Mouse (Mus musculus) stomach, embryonic 16.5 days (tissue): ENCODE measurements around the gene Tedc1. TPM values are rescaled to one million over a fixed set of nuclear protein-coding genes. Genes with fewer than 3 reads are reported as not detected.
A peak's percentile ranks its signal among the peaks of the same experiment; 100 is the strongest.

Experiments used
- ATAC-seq: fragments of 200-750 bp; cut with Nextera tagmentation; 2 replicates; pipeline ENCODE4 v1.8.0; 2017; ENCODE audit warnings: moderate number of reproducible peaks, moderate TSS enrichment; ENCODE audit not compliant: insufficient read depth, low FRiP score
- H3K27ac ChIP-seq: fragments of 300-500 bp; sonication (generic); 2 replicates; pipeline ENCODE4 v1.5.1; 2014; ENCODE audit warnings: low read length
- H3K27me3 ChIP-seq: fragments of 300-500 bp; sonication (generic); 2 replicates; pipeline ENCODE4 v1.6.1; 2014; ENCODE audit warnings: low read length, control low read depth, mixed read lengths; ENCODE audit not compliant: control insufficient read depth, insufficient read depth
- H3K36me3 ChIP-seq: fragments of 300-500 bp; sonication (generic); 2 replicates; pipeline ENCODE4 v1.6.1; 2014; ENCODE audit warnings: low read length; ENCODE audit not compliant: control insufficient read depth, insufficient read depth
- H3K4me1 ChIP-seq: fragments of 300-500 bp; sonication (generic); 2 replicates; pipeline ENCODE4 v1.6.1; 2014; ENCODE audit warnings: low read length, control low read depth, mixed read lengths; ENCODE audit not compliant: control insufficient read depth, insufficient read depth
- H3K4me2 ChIP-seq: fragments of 300-500 bp; sonication (generic); 2 replicates; pipeline ENCODE4 v1.6.1; 2014; ENCODE audit warnings: low read depth, low read length, mixed read lengths
- H3K4me3 ChIP-seq: fragments of 300-500 bp; sonication (generic); replicated peaks from 2 replicates; pipeline ENCODE4 v1.5.1; 2014; ENCODE audit warnings: mild to moderate bottlenecking, low read length
- H3K9ac ChIP-seq: fragments of 300-500 bp; sonication (generic); 2 replicates; pipeline ENCODE4 v1.6.1; 2014; ENCODE audit warnings: low read length
- H3K9me3 ChIP-seq: fragments of 300-500 bp; sonication (generic); replicated peaks from 2 replicates; pipeline ENCODE4 v1.6.1; 2016; ENCODE audit warnings: low read length, control low read depth; ENCODE audit not compliant: control insufficient read depth
- WGBS: fragments of 180-500 bp; shearing (Covaris S2); extraction: QIAGEN DNeasy Blood & Tissue Kit; methylation state at CpG from one replicate; pipeline ENCODE4 v1.1.7; 2014; 5-methylcytosine and 5-hydroxymethylcytosine counted together
- polyA plus RNA-seq: library from polyadenylated mRNA; unstranded; fragments of >200 nt; fragmentation: Nextera tagmentation; extraction: Ambion mirVana; gene quantifications from 2 replicates; pipeline ENCODE4 v1.2.1, GENCODE M21; 2015

Gene Tedc1
- polyA plus RNA-seq, 1 experiment from 2014 or later = 24.0 TPM

- no peaks in the 10 kb centered on the region for H3K9me3 ChIP-seq
- H3K9ac ChIP-seq = no peak overlapping the region
- H3K36me3 ChIP-seq = peaks cover 24% of the 10 kb centered on the region
- no peak overlapping the region for H3K4me3 ChIP-seq
- H3K27me3 ChIP-seq = no peaks in the 10 kb centered on the region
- H3K4me2 ChIP-seq = no peak overlapping the region
- 73% methylated on average over 6 of the region's 6 CpGs for WGBS
- H3K27ac ChIP-seq = no peak overlapping the region
- no peak for ATAC-seq
- peaks cover 37% of the 10 kb centered on the region for H3K4me1 ChIP-seq
These were observed 17.9 kb upstream of the Tedc1 start for GRCm38 (mm10) chr12:113138291-113138690.

GRCm38 (mm10) chr12:113138901-113139864 is 17.0 kb upstream of the Tedc1 start:
- H3K9me3 ChIP-seq = no peaks in the 10 kb centered on the region
- no peak overlapping the region for H3K9ac ChIP-seq
- peaks cover 34% of the 10 kb centered on the region for H3K4me1 ChIP-seq
- no peaks in the 10 kb centered on the region for H3K27me3 ChIP-seq
- no peak overlapping the region for H3K27ac ChIP-seq
- peaks cover 22% of the 10 kb centered on the region for H3K36me3 ChIP-seq
- ATAC-seq = no peak
- peak overlapping the region; percentile 60 for H3K4me3 ChIP-seq
- 43% methylated on average over 11 of the region's 11 CpGs for WGBS
- H3K4me2 ChIP-seq = peak overlapping the region; percentile 78

- Histone ChIP-seq H3K4me1 (peaks cover 34% of the 10 kb centered on the region), H3K27ac (peak within 1 kb of the TSS; percentile 79), H3K27me3 (no peaks in the 10 kb centered on the region), H3K36me3 (peaks cover 15% of the 10 kb centered on the region), H3K4me3 (peak within 1 kb of the TSS; percentile 60), H3K9me3 (no peaks in the 10 kb centered on the region), H3K4me2 (peak within 1 kb of the TSS; percentile 78), H3K9ac (peak within 1 kb of the TSS; percentile 72)
- ATAC-seq = peak; percentile 88
- under 1% methylated on average over 67 of the region's 68 CpGs for WGBS
These were observed 16.2 kb upstream of the Tedc1 start, which contains the start of gene Crip2 for GRCm38 (mm10) chr12:113139908-113140615. Gene Crip2, plus strand, starts transcription at chr12:113140236.

- Histone ChIP-seq H3K9me3 (no peaks in the 10 kb centered on the region), H3K4me3 (peak overlapping the region; percentile 60), H3K4me2 (peak overlapping the region; percentile 78), H3K27ac (peak overlapping the region; percentile 79), H3K4me1 (peaks cover 34% of the 10 kb centered on the region), H3K36me3 (peaks cover 9% of the 10 kb centered on the region; the same call in 1 of the 2 replicates), H3K9ac (peak overlapping the region; percentile 72), H3K27me3 (no peaks in the 10 kb centered on the region)
- 5% methylated on average over 49 of the region's 49 CpGs for WGBS
- ATAC-seq = no peak
These were observed 15.4 kb upstream of the Tedc1 start for GRCm38 (mm10) chr12:113140616-113141411.

- peaks cover 36% of the 10 kb centered on the region for H3K4me1 ChIP-seq
- 53% methylated on average over 8 of the region's 8 CpGs for WGBS
These were observed 14.7 kb upstream of the Tedc1 start for GRCm38 (mm10) chr12:113141531-113141973.

GRCm38 (mm10) chr12:113142021-113142975 is 13.9 kb upstream of the Tedc1 start:
- no peaks in the 10 kb centered on the region for H3K27me3 ChIP-seq
- ATAC-seq = peak; percentile 41
- WGBS = 16% methylated on average over 15 of the region's 15 CpGs
- peak overlapping the region; percentile 72 for H3K9ac ChIP-seq
- peak overlapping the region; percentile 78 for H3K4me2 ChIP-seq
- H3K36me3 ChIP-seq = no peaks in the 10 kb centered on the region
- H3K4me3 ChIP-seq = peak overlapping the region; percentile 60
- H3K4me1 ChIP-seq = peaks cover 40% of the 10 kb centered on the region
- H3K9me3 ChIP-seq = no peaks in the 10 kb centered on the region
- H3K27ac ChIP-seq = peak overlapping the region; percentile 79

More at GRCm38 (mm10) chr12:113141531-113141973, 14.7 kb upstream of the Tedc1 start:
- H3K9me3 ChIP-seq = no peaks in the 10 kb centered on the region
- H3K4me2 ChIP-seq = peak overlapping the region; percentile 78
- H3K27me3 ChIP-seq = no peaks in the 10 kb centered on the region
- H3K27ac ChIP-seq = peak overlapping the region; percentile 79
- peak overlapping the region; percentile 72 for H3K9ac ChIP-seq
- H3K4me3 ChIP-seq = peak overlapping the region; percentile 60
- no peak for ATAC-seq
- H3K36me3 ChIP-seq = 0 out of 2 replicates have a peak, but pooled peaks cover 3% of the 10 kb centered on the region

GRCm38 (mm10) chr12:113143164-113143563 is 13.1 kb upstream of the Tedc1 start:
- no peaks in the 10 kb centered on the region for H3K36me3 ChIP-seq
- H3K4me3 ChIP-seq = peak overlapping the region; percentile 60; the same call in 1 of the 2 replicates
- H3K9me3 ChIP-seq = no peaks in the 10 kb centered on the region
- H3K27ac ChIP-seq = peak overlapping the region; percentile 79
- WGBS = 45% methylated on average over 7 of the region's 7 CpGs
- no peaks in the 10 kb centered on the region for H3K27me3 ChIP-seq
- peak overlapping the region; percentile 46; the same call in 1 of the 2 replicates for H3K9ac ChIP-seq
- no peak for ATAC-seq
- peaks cover 42% of the 10 kb centered on the region for H3K4me1 ChIP-seq
- peak overlapping the region; percentile 78 for H3K4me2 ChIP-seq
